Mouse (Mus musculus) stomach, postnatal 0 days (tissue): ENCODE measurements at regions not wholly inside any gene's neighbourhood (a gene's known extent, or its start where the extent isn't known, plus 50 kb on each side); places are given as distances from the start of the nearest gene placed in this dataset.

Experiments
- ATAC-seq: fragments of 200-750 bp; cut with Nextera tagmentation; 2 replicates; pipeline ENCODE4 v1.8.0; 2017; ENCODE audit not compliant: low FRiP score, low TSS enrichment
- DNase-seq: peaks from one replicate; pipeline ENCODE4 v3.0.0-alpha.2; 2016; ENCODE audit warnings: low spot score
- H3K27ac ChIP-seq: fragments of 300-500 bp; sonication (generic); replicated peaks from 2 replicates; pipeline ENCODE4 v1.5.1; 2014; ENCODE audit warnings: mild to moderate bottlenecking, control low read depth
- H3K27me3 ChIP-seq: fragments of 300-500 bp; sonication (generic); 2 replicates; pipeline ENCODE4 v1.6.1; 2014; ENCODE audit warnings: low read length; ENCODE audit not compliant: control insufficient read depth, insufficient read depth
- H3K36me3 ChIP-seq: fragments of 300-500 bp; sonication (generic); 2 replicates; pipeline ENCODE4 v1.6.1; 2014; ENCODE audit warnings: low read length, mixed read lengths; ENCODE audit not compliant: control insufficient read depth, insufficient read depth
- H3K4me1 ChIP-seq: fragments of 300-500 bp; sonication (generic); replicated peaks from 2 replicates; pipeline ENCODE4 v1.6.1; 2014; ENCODE audit warnings: antibody characterized with exemption; ENCODE audit not compliant: control insufficient read depth, insufficient read depth
- H3K4me2 ChIP-seq: fragments of 300-500 bp; sonication (generic); replicated peaks from 2 replicates; pipeline ENCODE4 v1.6.1; 2014; ENCODE audit warnings: low read depth, mild to moderate bottlenecking, control low read depth, moderate library complexity
- H3K4me3 ChIP-seq: fragments of 300-500 bp; sonication (generic); 2 replicates; pipeline ENCODE4 v1.5.1; 2014; ENCODE audit warnings: low read depth, low read length, control low read depth
- H3K9ac ChIP-seq: fragments of 300-500 bp; sonication (generic); 2 replicates; pipeline ENCODE4 v1.6.1; 2014; ENCODE audit warnings: mild to moderate bottlenecking, low read length, control low read depth, mixed read lengths
- H3K9me3 ChIP-seq: fragments of 300-500 bp; sonication (generic); 2 replicates; pipeline ENCODE4 v1.6.1; 2016; ENCODE audit warnings: low read length; ENCODE audit not compliant: control insufficient read depth
- CTCF ChIP-seq: IDR thresholded peaks from 2 replicates; pipeline ENCODE4 v1.5.1; 2016; ENCODE audit warnings: antibody characterized with exemption, low read depth, mild to moderate bottlenecking, moderate library complexity
- EP300 ChIP-seq: optimal IDR thresholded peaks from 2 replicates; pipeline ENCODE3; 2016; ENCODE audit warnings: antibody characterized with exemption
- WGBS: fragments of 180-500 bp; shearing (Covaris S2); extraction: QIAGEN DNeasy Blood & Tissue Kit; methylation state at CpG from one replicate; pipeline ENCODE4 v1.1.7; 2014; 5-methylcytosine and 5-hydroxymethylcytosine counted together

GRCm38 (mm10) chr11:63293485-63293884, 164.7 kb downstream of the Pmp22 start:
- no peak overlapping the region for H3K4me2 ChIP-seq
- H3K9me3 ChIP-seq, result no peaks in the 10 kb centered on the region
- H3K4me3 ChIP-seq, result no peak overlapping the region
- TF ChIP-seq CTCF, result no peak
- TF ChIP-seq EP300, result no peak
- ATAC-seq (no peak), DNase-seq (no peak)
- WGBS, result 76% methylated on average over 4 of the region's 4 CpGs
- no peak overlapping the region for H3K9ac ChIP-seq
- H3K36me3 ChIP-seq, result no peaks in the 10 kb centered on the region
- H3K4me1 ChIP-seq, result no peaks in the 10 kb centered on the region
- no peaks in the 10 kb centered on the region for H3K27me3 ChIP-seq
- no peak overlapping the region for H3K27ac ChIP-seq

- Histone ChIP-seq H3K27ac (no peak overlapping the region), H3K4me3 (no peak overlapping the region), H3K4me2 (no peak overlapping the region), H3K9me3 (no peaks in the 10 kb centered on the region), H3K9ac (no peak overlapping the region), H3K4me1 (no peaks in the 10 kb centered on the region), H3K27me3 (no peaks in the 10 kb centered on the region), H3K36me3 (no peaks in the 10 kb centered on the region)
- DNase-seq (no peak), ATAC-seq (no peak)
- WGBS, result 85% methylated on average over 3 of the region's 3 CpGs
- TF ChIP-seq EP300 (no peak), CTCF (no peak)
These were observed 165.7 kb downstream of the Pmp22 start for GRCm38 (mm10) chr11:63294476-63294875.

GRCm38 (mm10) chr11:63296476-63296875, 167.7 kb downstream of the Pmp22 start:
- Histone ChIP-seq H3K4me2 (no peak overlapping the region), H3K9me3 (no peaks in the 10 kb centered on the region), H3K4me3 (no peak overlapping the region), H3K36me3 (no peaks in the 10 kb centered on the region), H3K27ac (no peak overlapping the region), H3K4me1 (no peaks in the 10 kb centered on the region), H3K27me3 (no peaks in the 10 kb centered on the region), H3K9ac (no peak overlapping the region)
- no peak for ATAC-seq
- TF ChIP-seq EP300 (no peak), CTCF (no peak)
- no peak for DNase-seq
- WGBS, result 68% methylated on average over 3 of the region's 3 CpGs

- ATAC-seq, result no peak
- H3K27ac ChIP-seq, result no peak overlapping the region
- DNase-seq, result no peak
- no peaks in the 10 kb centered on the region for H3K27me3 ChIP-seq
- no peak overlapping the region for H3K4me2 ChIP-seq
- H3K4me3 ChIP-seq, result no peak overlapping the region
- H3K9ac ChIP-seq, result no peak overlapping the region
- no peaks in the 10 kb centered on the region for H3K4me1 ChIP-seq
- TF ChIP-seq CTCF, result no peak
- no peak for TF ChIP-seq EP300
- no peaks in the 10 kb centered on the region for H3K36me3 ChIP-seq
- no peaks in the 10 kb centered on the region for H3K9me3 ChIP-seq
- WGBS, result 69% methylated on average over 14 of the region's 14 CpGs
These were observed 171.2 kb downstream of the Pmp22 start for GRCm38 (mm10) chr11:63299712-63300581.

GRCm38 (mm10) chr11:63325166-63325565, 196.4 kb downstream of the Pmp22 start:
- H3K4me3 ChIP-seq, result no peak overlapping the region
- H3K27ac ChIP-seq, result no peak overlapping the region
- TF ChIP-seq CTCF (no peak), EP300 (no peak)
- H3K27me3 ChIP-seq, result no peaks in the 10 kb centered on the region
- no peak overlapping the region for H3K9ac ChIP-seq
- ATAC-seq, result no peak
- H3K9me3 ChIP-seq, result no peaks in the 10 kb centered on the region
- WGBS, result 65% methylated on average over 4 of the region's 4 CpGs
- no peaks in the 10 kb centered on the region for H3K36me3 ChIP-seq
- no peak overlapping the region for H3K4me2 ChIP-seq
- no peak for DNase-seq
- H3K4me1 ChIP-seq, result no peaks in the 10 kb centered on the region

GRCm38 (mm10) chr11:63326864-63327263, 198.1 kb downstream of the Pmp22 start:
- ATAC-seq (no peak), DNase-seq (no peak)
- TF ChIP-seq EP300 (no peak), CTCF (no peak)
- Histone ChIP-seq H3K9me3 (no peaks in the 10 kb centered on the region), H3K27me3 (no peaks in the 10 kb centered on the region), H3K27ac (no peak overlapping the region), H3K4me1 (no peaks in the 10 kb centered on the region), H3K9ac (no peak overlapping the region), H3K36me3 (no peaks in the 10 kb centered on the region), H3K4me2 (no peak overlapping the region), H3K4me3 (no peak overlapping the region)
- WGBS, result 69% methylated on average over 5 of the region's 5 CpGs
